Mouse (Mus musculus) cerebellum, adult 9-11 months (tissue): ENCODE data around the gene Btbd1.

Experiments
- DNase-seq: peaks from one replicate; pipeline ENCODE4 v3.0.0; 2022

The Btbd1 gene

DNA sequence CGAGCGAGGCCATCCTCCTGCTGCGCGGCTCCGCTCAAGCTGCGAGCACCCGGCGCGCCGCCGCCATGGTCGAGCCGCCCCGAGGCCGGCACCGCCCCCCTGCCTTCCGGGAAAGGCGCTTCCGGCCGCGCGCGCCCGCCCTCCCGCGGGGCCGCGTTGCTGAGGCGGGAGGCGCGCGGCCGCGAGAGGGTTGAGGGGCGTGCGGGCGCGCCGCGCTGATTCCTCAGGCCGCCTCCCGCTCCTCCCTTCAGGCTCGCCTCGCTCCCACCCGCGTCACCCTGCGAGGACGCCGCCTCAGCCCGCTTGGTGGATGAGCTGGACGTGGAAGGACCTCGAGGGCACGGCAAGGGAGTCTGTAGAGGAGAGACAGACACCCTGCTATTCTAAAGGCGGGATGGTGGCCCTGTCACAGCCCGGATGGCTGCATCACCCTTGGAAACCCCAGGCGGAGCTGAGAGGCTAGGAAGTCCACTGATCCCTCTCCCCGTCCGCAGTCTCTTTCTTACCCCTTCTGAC, at the start of gene Btbd1:
Gene Btbd1, minus strand, starts transcription at position 53 of the 516 bp plus-strand sequence.
- peak; percentile 73 for DNase-seq

DNA sequence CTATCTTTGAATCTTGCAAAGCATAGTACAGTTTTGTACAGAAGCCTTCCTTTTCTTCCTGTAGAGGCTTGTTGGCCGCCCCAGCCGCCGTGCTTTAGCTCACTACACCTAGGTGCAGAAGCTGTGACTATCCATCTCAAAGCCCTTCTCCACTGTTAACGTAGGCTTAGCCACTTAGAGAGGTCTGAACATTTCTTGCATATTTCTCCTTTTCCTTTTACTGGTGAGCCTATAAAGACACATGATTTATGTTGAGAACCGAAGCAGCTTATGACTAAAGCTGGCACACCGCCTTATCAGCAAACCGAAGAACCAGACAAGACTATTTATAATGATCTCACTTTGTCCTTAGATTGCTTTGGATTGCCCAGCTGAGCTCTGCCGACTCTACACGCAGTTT, 46.1 kb upstream of the Btbd1 start:
- DNase-seq: no peak

DNA sequence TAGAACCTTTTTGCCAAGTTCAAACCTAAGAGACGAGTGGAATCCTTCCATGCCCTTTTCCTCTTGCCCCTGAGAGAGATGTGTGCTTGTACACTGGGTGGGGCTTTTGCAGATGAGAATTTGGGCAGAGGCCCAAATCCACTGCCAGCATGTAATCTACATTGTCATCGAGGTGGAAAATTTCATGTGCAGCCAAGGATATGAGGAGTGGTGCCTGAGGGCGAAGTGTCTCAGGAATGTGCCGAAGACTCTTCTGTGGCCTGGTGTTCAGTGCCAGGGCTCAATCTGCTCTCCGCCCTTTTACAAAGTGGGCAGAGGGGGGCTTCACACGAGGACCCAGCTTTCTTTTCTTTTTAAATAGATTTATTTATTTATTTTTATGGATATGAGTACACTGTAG, 45.4 kb upstream of the Btbd1 start:
- no peak for DNase-seq

DNA sequence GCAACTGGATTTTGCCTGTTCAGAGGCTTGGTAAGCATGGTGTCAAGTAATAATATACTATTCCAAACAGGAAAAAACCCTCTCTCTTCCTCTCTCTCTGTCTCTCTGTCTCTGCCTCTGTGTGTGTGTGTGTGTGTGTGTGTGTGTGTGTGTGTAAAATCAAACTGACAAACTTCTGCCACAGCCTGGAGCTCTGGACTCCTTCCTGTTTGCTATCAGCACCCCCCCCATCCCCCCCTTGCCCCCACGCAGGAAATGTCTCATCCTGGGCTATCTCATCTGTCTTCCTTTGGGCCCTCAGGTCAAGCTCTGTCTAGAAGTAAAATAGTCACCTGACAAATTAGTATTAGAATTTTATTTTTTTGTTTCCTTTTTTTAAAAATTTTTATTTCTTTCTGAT, 44.6 kb upstream of the Btbd1 start:
- DNase-seq: no peak

DNA sequence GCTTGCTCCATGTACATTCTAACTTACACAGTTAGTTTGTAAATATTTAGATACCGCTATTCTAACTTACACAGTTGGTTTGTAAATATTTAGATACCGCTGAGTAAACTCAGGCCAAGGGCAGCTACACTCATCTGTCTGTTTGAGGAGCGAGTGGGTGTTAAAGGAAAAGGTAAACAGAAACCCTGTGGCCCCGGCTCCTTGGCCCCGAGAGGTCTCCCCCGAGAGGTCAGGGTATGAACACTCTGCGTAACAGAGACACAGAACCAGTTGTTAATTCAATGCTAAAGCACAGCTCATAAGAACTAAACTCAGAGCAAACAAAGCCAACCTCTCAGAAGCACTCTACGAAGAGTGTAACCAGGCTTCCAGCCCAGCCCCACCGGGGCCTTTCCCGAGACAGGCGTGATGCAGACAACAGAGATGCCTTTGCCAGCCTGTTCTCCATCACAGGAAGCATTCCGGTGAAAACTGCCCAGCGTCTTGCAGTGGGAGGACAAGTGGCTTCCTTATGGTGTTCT, 43.3 kb upstream of the Btbd1 start:
- no peak for DNase-seq

DNA sequence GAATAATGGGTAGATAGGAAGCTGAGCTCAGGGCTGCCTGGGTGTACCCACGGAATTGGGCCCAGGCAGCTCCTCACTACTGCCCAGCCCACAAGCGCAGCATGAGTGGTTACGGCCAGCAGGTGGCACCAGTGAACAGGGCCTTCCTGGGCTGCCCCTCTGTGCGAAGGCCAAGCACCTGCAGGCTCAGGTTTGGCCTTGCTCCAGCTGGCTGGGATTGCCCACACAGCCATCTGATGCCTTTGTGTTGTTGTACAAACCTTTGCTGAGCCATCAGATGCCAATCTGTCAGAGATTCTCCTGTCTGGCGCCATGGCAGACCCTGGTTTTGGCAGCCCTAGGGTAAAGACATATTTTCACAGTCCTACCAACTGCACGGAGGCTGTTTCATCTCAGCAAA, 38.9 kb upstream of the Btbd1 start:
- peak; percentile 98 for DNase-seq

DNA sequence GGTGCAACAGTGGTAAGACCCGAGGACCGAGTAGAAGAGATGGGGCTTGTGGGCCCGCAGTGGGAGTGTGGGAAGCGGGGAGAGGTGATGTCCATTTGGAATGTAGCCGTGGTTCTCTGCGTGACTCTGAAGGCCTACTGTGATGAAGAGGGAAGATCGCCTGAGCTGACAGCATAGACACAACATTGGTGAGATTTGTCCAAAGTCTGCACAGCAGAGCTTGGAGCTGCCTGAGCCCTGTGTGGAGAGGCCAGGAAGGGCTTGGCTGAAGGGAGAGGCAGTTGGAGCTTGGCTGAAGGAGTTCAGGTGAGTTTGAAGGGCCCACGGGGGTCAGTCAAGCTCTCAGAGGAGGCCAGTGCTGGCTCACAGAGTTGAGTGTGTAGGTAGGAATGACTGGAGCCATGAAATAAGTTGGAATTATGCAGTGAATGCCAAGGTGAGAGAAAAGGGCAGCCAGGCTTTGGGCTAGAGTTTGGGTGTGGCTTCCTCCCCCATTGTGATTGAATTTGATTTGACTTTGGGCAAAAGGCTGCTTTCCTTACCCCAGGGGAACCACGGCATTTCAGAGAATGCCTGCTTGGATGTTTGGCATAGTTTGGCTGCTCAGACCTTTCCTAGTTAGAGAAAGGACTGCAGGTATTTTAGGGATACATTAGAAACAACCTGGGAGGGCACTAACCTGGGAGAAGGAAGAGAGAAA, 38.1 kb upstream of the Btbd1 start:
- DNase-seq: no peak

DNA sequence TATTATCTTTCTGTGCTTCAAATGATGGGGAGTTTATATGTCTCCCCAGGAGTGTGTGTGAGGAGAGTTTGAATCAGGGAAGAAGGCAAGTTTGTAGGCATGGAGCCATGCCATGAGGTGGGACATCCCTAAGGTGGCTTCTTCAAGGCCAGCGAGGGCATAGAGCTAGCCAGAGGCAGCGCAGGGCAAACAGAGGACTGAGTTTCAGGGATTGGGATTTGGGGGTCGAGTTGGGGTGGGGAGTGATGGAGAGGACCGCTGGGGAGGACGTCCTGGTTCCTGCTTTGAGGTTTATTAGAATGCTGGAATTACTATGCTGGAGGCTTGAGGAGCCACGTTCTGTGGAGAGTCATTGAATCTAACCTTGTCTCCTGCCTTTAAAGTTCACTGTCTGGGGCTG, 36.7 kb upstream of the Btbd1 start:
- DNase-seq: no peak

DNA sequence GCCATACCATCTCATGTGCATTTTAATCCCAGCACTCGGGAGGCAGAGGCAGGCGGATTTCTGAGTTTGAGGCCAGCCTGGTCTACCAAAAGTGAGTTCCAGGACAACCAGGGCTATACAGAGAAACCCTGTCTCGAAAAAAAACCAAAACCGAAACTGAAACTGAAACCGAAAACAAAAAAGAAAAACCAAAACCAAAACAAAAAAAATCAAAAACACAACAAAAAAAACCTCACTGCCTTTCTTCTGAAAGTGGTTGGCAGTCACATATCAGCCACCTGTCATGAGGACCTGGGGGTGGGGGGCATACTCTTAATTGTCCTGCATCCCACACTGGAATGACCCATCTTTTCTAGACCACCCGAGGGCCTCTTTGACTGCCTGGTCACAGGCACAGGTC, 35.3 kb upstream of the Btbd1 start:
- DNase-seq: no peak

DNA sequence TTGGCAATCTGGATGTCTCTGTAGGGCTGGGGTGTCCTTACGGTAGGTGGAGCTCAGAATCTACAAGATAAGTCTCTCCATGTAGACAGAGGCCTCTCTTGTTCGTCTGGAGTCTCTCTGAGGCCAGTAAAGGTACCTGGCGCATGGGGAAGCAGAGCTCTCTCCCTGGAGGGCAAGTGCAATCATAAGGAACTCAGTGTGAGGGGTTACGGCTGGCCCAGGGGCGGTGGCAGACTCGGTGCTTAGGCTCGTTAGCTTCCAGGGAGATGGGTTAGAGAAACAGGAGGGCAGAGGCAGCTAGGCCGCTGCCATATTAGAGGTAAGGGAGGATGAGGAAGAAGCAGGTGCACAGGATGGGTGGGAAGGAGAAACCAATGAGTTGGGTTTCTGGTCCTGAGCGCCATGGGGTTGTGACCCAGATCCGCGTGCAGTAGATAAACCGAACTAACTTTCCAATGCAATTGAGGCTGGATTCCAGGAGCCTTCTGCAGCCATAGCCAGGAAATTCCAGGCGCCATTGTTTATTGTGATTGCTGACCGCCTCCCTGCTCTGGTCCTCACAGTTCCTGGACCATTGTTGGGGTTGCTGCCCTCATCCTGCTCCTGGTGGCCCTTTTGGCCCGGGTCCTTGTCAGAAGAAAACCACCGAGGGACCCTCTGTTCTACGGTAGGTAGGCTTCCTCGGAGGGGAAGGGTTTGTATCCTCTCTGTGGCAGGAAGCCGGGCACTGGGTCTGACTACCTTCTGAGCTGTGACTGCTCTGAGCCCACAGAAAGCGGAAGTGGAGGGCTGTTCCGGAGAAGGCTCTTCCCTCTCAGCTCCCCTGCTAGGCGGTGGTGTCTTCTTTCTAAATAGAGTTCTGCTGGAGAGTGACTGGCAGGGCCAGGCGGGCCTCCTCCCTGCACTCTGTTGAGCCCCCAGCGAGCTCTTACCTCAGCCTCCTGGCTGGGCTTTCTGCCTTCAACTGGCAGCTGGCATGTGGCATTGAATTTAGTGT, 33.7 kb upstream of the Btbd1 start:
- DNase-seq: no peak

DNA sequence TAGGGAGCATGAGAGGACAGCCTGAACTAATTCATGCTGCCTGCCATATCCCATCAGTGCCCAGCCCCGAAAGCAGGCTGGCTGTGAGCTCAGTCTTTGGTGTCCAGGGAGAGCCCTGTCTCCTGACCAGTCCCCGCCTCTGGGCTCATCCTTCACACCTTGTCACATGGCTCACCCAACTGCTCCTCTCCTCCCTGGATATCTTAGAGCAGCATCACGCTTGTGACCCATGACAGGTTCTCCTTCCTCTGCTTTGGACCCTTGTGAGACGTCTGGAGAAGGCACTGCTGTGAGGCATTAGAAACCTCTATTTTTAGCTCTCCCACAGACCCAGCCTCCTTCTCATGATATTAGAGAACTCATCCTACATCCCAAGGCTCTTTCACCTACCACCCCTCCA, 32.7 kb upstream of the Btbd1 start:
- DNase-seq: no peak

DNA sequence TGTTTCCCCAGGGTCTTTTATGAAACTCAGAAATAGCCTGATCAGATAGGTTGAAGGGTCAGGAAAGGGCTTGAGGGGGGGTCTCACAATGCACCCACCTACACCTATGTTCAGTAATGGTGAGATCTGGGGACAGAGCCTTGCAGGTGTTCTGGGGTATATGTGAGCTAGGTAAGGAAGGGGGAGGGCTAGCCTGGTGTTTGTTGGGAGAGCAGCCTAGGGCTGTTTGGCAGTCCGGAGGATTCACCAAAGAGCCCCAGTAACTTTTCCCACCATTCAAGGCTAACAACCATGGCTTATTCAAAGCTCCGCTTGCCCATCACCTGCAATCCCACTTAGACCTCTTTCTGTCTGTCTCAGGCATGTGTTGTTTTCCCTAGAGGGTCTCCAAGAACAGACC, 32.2 kb upstream of the Btbd1 start:
- DNase-seq: no peak

DNA sequence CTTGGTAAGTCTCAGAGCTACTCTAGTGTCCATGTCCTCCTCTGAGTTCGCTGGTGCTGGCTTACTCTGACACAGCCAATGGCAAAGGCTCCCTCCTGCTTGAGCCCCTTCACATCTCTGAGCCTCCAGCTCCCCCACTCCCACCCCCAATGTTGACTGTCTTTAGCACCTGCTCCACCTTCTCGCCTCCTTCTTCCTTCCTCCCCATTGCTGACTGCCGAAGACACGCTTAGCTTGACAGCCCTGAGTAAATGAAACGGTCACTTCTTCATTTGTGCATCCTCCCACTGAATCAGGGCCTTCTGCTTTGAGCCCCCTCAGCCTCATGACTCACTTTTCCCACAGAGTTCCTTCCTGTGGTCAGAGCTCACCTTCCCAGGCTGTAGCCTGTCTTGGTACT, 31.8 kb upstream of the Btbd1 start:
- no peak for DNase-seq

DNA sequence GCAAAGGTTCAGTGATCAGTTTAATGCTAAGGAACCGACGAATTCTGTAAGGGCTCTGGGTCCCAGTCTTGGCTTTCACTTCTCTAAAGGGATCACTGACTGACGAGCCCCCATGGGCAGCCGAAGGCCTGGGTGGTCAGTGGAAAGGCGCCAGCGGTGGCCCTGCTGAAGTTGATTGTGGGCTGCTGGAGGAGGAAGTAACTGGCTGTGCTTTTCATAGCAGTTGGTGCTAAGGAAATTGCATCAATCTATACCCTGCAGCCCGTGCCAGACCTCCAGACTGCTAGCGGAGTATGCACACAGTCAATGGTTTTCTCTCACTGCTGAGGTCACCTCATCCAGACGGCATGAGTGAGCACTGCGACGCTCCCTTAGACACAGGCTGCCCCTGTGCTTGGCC, 30.8 kb upstream of the Btbd1 start:
- DNase-seq: no peak

DNA sequence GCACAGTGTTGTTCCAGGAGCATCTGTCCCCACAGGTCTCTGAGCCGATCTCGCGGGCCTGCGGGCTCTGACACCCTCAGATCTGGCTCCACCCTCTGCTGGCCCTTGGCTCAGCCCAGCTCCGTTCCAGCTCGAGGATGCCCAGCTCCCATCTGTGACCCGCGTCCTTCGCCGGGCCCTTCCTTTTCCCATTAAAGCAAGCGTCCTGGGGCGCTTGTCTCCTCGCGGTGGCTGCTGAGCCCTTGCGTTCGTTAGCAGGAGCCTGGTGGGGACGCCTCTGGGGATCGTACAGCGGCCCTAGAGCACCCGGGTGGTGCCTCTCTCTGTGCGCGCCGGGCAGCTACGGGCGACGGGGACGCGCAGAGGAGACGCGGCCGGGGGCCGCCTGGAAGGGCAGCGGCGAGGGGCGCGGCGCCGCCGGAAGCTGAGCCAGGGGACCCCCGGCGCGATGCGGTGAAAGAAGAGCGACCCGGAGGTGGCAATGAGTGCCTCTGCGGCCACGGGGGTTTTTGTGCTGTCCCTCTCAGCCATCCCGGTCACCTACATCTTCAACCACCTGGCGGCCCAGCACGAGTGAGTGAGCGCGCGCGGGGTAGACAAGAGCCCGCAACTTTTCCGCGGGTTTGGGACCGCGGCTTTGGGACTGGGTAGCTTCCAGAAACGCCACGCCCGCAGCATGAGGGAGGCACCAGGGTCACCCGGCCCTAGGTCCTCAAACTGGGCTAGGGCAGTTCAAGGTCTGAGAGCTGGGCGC, 29.9 kb upstream of the Btbd1 start, which contains the start of gene Tm6sf1:
Gene Tm6sf1, plus strand, starts transcription at position 34 of the 754 bp plus-strand sequence.
- no peak for DNase-seq

DNA sequence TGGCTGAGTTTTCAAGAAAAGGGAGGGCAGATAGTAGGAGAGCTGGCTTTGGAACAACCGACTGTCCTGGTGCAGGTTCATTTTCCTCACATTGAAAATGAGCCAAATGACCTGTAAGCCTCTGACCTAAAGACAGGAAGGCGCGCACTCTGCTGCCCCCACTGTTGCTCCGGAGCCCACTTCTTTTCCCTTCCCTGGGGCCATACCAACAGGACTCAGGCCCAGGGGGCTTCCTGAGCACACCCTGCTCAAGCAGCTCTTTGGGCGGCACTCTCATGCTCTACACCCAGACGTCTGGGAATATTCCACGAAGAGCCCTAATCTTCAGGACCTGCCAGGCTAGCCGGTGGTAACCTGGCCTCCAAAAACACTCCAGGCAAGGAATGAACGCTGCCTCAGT, 29.0 kb upstream of the Btbd1 start:
- no peak for DNase-seq

DNA sequence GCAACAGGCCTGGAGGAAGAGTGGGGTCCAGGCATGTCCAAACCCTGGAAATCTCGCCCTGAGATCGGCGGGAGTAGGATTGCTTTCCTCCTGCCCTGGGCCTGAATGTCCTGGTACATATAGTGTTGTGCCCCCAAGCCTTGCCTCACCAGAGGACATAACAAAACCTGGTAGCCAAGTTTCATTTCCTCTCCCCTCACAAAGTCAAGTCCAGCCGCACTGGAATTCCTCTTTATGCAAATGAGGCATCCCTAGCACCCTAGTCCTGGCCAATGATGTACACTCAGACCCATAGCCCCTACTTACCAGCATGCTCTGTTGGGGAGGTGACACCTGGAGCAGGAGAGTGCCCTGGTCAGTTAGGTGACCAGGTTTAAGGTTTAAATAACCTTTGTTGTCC, 27.0 kb upstream of the Btbd1 start:
- DNase-seq: no peak

DNA sequence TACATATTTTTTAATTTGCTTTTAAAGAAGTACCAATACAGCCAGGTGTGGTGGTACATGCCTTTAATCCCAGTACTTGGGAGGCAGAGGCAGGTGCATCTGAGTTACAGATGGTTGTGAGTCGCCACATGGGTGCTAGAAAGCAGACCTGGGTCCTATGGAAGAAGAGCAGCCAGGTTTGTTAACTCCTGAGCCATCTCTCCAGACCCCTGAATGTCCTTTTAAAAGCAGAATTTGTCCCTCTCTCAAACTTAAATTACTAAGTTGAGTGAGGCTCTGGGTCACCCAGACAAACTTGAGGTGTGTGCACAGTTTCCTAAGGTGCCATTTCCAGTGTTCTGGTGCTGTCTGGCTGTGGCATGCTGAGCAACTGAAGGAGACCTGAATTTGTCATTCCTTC, 26.5 kb upstream of the Btbd1 start, which contains the start of gene Gm10160:
Gene Gm10160, minus strand, starts transcription at position 101 of the 400 bp plus-strand sequence.
- DNase-seq: no peak

DNA sequence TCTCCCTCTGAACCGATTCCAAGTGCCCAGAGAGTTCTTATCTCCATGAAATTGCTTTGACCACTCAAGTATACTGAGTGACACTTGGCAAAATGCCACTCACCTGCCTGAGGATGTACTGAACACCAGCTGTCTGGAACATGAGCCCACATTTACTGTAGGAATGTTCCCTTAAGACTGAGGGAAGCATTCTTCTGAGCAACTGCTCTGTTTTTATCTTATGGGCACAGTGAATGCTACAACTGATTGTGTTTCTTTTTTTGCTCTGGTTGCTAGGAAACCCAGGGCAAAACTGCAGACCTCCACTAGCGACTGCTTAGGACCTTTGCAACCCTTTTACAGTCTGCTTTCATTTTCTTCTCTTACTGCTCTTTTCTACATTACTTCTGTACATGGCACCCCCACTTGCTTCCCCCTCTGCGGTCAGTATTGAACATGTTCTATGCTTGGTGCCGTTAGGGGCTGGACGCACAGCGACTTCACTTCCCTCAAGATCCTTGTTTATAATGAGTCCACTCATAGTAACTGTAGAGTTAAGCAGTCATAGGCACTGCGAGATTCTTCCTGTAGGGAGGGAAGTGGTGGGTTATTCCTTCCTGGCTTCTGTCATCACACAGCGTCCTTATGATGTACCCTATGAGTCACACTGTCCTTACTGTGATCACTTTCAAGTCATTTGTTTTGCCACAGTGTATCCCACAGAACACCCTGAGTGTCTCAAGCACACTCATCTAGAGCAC, 25.5 kb upstream of the Btbd1 start:
- DNase-seq: no peak

DNA sequence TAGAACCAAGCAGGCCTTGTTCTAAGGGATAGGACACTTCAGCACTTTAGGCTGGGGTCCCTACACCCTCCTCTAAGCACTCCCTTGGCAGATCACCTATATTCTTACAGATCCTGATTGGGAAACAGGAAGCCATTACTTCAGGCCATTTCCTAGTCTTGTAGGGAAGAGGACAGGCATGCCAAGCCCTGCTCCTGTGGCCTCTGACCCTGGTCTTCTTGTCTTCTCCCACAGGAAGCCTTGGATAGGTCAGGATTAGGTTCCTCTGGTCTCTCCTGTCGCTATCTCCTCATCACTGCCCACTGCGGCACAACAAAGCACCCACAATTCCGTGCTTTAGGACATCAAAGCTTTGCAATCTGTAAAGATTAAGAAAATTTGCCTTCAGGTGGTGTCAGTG, 22.5 kb upstream of the Btbd1 start:
- DNase-seq: no peak

DNA sequence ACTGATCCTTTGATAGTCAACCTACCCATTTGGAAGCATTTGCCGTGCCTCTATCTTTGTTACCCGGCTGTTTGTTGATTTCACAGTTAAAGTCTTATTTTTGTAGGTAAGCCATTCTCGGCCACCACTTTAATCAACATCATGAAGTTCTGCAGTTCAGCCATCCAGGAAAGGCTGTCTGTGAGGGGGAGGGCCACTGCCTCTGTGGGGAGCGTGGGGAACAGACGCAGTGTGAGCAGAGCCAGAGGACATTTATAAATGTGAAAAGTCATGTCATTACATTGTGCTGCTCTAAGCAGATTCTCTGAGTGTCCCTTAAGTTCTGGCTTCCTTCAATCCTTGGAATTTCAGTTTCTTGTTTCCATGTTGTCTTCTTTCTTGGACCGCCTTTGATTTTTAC, 20.9 kb upstream of the Btbd1 start:
- DNase-seq: no peak

DNA sequence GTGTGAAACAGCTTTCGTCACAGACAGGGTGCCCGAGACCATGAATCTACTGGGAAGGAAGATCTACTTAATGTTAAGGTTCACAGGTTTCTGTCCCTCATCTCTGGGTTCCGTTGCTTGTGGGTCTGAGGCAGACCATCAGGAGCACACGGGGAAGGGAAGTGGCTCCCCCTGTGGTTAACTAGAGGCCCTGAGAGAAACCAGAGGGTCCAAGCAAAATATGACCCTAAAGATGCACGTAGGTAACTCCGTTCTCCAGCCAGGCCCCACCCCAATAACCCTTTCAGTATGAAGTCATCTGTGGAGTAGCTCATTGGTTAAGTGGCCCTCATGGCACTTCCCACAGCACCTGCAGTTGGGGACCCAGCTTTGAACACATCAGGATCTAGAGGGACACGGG, 20.4 kb upstream of the Btbd1 start:
- DNase-seq: no peak
